Mouse (Mus musculus): ENCODE data around the gene Bag5.

Gene Bag5

GRCm38 (mm10) chr12:111699542-111699941 lies 13.5 kb downstream of the Bag5 start:
- in situ Hi-C loops (cut with MboI, MseI) = no loop called here

DNA sequence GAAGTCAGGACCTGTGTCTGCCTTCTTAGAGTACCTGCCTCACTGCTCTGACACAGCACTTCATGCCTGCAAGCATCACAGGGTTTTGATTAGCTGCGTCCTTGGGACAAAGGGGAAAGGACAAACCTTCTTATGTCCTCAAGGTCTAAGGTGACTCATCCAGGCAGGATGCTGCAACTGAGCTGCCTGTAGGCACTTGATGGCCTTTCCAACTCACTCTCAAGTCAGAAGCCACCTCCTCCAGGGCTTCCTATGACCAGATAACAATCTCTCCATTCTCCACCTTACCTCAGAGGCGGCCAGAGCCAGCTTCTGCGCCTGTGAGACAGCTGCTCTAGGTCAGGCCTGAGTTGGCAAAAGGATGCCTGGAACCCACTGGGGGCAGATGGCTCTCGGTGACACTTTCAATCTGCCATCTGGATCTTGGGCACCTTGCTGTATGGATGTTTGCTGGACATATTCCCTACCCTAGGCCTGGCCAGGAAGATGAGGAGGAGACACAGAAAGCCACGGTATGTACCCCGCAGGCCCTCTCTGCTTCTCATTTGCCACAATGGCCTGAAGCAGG lies 14.6 kb downstream of the Bag5 start:
- in situ Hi-C loops (cut with MboI, MseI) = no loop called here

GRCm38 (mm10) chr12:111697708-111698107 lies 15.3 kb downstream of the Bag5 start:
- in situ Hi-C loops (cut with MboI, MseI) = no loop called here

- in situ Hi-C loops (cut with MboI, MseI) = no loop called here
These were observed 16.8 kb downstream of the Bag5 start for GRCm38 (mm10) chr12:111696239-111696638.

GRCm38 (mm10) chr12:111694880-111695804 lies 17.9 kb downstream of the Bag5 start:
- in situ Hi-C loops (cut with MboI, MseI) = no loop called here

DNA sequence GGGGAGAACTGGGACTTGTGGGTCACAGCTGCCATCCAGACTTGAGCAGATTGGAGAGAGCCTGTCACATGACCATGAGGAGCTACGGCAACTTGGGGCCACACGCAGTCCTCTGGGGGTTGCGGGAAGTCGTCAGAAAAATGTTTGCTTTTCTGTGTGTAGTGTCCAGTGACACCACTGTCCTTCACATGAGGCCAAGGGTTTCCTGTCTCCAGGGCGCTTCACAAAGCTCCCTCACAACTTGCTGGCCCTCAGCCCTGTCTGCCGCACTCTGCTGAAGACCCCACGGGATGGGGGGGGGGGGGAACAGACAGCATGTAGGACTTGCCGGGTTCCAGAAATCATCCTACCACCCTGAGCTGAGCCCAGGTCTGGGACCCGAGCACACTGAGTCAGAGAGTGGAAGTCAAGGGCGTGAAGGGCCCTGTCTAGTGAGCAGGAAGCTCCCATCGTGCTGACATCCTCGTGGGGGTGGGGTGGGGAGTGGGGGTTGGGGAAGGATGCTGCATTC lies 18.7 kb downstream of the Bag5 start:
- in situ Hi-C loops (cut with MboI, MseI) = no loop called here

GRCm38 (mm10) chr12:111693341-111694270 lies 19.5 kb downstream of the Bag5 start:
- in situ Hi-C loops (cut with MboI, MseI) = no loop called here

DNA sequence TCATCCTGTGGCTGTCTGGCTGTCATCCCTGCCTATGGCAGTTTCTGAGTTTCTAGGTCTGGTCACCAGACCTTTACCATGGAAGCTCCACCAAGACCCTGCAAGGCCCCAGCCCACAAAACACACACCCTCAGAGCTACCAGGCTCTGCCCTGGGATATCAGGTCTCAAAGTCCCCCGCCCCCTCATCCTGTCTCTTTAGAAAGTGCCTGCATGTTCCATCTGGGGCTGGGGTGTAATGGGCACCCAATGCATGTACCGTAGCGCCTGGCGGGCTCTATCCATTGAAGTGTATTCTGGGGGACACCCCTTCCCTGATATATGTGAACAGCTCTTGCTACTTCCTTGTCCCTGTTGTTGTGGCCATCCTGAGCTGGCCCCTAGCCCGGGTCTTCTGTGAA lies 20.2 kb downstream of the Bag5 start:
- in situ Hi-C loops (cut with MboI, MseI) = no loop called here

- in situ Hi-C loops (cut with MboI, MseI) = no loop called here
These were observed 21.6 kb downstream of the Bag5 start for GRCm38 (mm10) chr12:111691346-111691872.

- in situ Hi-C loops (cut with MboI, MseI) = no loop called here
These were observed 23.6 kb downstream of the Bag5 start for GRCm38 (mm10) chr12:111689426-111689825.

DNA sequence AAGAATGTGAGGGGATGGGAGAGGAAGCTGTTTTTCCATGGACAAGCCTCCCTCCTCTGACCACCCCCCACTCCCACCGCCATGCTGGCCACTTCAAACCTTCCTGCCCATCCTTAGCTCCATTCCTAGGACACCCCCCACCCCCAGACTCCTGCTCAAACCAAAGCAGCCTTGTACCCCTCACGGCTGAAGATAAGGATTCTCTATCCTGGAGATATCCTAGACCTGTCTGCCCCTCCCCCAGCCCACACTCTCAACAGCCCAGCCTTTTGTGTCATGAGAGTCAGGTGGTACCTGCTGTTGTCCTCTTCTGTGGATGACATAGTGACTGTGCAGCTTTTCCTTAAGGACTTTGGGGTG lies 25.0 kb downstream of the Bag5 start:
- in situ Hi-C loops (cut with MboI, MseI) = no loop called here

DNA sequence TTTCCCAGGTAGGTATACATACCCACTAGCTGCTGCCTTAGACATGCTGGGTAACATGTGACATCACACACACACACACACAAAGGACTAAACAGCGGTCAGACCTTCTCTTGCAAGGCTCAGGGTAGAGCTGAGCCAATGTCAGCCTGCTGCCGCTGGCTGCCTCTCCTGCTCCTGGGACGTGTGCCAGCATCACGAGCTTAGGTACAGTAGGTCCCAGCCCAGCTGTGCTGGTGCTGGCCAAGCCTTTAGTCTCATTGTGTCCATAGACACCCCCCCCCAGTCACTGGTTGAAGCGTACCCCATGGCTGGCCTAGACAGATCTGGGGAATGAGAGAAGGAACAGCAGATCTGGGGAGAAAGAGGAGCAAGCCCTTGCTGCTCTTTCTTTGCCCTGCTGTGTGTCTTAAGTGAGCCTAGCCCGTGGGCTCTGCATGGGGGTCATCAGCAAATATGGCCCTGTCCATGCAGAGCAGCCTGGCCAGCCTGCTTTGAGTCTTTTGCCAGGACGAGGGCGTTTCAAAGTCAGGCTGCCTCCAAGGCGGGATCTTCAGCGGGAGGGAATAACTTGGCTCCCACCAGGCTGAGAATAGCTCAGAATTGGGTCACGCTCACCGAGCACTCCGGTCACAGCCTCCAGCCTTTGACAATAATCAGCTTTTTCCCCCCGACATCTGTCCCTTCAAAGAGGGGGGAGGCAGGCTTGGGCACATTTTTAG lies 25.5 kb downstream of the Bag5 start:
- in situ Hi-C loops (cut with MboI, MseI) = no loop called here

DNA sequence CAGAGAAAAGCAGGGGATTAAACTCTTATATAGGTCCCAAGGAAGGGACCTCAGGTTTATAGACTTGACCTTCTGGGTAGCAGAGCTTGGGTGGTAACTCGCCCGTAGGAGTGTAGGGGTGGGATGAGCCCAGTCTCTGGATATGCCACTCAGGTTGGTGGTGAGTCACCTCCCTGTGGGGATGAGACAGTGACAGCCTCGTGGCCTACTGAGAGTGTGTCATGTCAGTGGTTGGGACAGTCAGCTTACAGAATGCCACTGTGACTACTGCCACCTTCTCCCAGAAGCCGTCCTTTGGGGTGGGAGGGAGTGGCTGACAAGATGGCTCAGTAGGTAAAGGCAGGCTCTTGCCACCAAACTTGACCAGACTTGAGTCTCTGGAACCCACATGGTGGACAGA lies 26.7 kb downstream of the Bag5 start:
- in situ Hi-C loops (cut with MboI, MseI) = no loop called here

DNA sequence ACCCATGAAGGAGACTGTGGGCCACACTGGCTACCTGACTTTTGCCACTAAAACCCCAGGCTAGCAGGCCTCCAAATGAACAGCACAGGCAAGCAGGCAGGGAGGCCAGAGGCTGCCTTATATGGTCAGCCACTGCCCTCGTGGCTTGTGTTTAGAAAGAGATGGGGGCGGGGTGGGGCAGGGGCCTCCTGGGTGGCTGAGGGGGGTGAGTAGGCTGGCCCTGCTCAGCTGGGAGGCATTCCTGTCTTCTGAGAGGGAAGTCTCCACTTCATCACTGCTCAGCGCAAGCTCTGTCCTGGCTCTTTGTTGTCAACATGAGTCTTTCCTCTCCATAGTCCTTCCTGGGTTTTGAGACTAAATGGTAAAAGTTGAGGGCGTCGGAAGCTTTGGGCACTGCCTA lies 30.3 kb downstream of the Bag5 start:
- in situ Hi-C loops (cut with MboI, MseI) = no loop called here

GRCm38 (mm10) chr12:111682003-111682402 lies 31.1 kb downstream of the Bag5 start:
- in situ Hi-C loops (cut with MboI, MseI) = no loop called here

- in situ Hi-C loops (cut with MboI, MseI) = no loop called here
These were observed 31.8 kb downstream of the Bag5 start for GRCm38 (mm10) chr12:111681305-111681704.

GRCm38 (mm10) chr12:111680661-111681060 lies 32.4 kb downstream of the Bag5 start:
- in situ Hi-C loops (cut with MboI, MseI) = no loop called here

- in situ Hi-C loops (cut with MboI, MseI) = loop anchor here (10.0 kb wide), 1 partner anchor 976 kb away; no protein-coding TSS in a partner anchor
These were observed 34.1 kb downstream of the Bag5 start for GRCm38 (mm10) chr12:111678997-111679396.

GRCm38 (mm10) chr12:111678670-111678933 lies 34.5 kb downstream of the Bag5 start:
- in situ Hi-C loops (cut with MboI, MseI) = loop anchor here (10.0 kb wide), 1 partner anchor 976 kb away; no protein-coding TSS in a partner anchor

DNA sequence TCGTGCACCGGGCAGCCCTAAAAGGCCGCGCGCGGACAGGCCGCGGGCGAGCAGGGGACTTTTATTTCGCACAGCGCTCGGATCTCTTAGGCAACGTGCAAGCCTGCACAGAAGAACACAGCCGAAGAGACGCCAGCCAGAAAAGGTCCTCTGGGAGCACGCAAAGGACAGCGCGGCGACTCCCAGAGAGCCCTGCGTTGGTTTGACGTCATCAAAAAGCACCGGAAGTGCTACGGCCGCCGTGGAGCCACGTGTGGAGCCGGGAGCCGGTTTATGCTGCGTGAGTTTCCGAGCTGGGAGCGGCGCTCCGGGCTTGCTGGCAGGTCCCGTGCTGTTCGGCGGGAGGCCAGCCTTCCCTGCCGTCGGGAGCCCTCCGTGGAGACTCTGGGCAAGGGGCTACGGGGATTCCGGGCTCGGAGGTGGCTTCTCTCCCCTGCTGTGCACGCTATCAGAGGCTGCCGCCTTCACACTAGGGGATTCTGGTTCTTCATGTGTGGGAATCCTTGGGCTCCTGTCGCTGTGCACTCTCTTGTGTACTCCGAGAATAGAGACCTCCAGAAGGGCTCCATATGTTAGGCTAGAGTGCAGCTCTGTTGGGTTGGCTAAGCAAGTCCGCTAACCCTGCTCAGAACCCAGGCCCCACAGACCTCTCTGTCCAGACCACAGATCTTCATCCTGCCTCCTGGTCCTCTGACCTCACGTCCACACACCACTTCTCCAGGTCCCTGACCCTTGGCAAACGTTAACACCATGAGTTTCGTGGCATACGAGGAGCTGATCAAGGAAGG lies 35.0 kb downstream of the Bag5 start, which contains the start of gene Trmt61a:
Gene Trmt61a, plus strand, starts transcription at position 224 of the 788 bp plus-strand sequence.
- in situ Hi-C loops (cut with MboI, MseI) = loop anchor here (10.0 kb wide), 1 partner anchor 977 kb away; no protein-coding TSS in a partner anchor

All from T-helper 1 cell (primary cell).